Mouse (Mus musculus): ENCODE measurements at regions not wholly inside any gene's neighbourhood (a gene's known extent, or its start where the extent isn't known, plus 50 kb on each side); places are given as distances from the start of the nearest gene placed in this dataset.
"Not testable (repeated sequence)": the region's sequence is repeated elsewhere in the genome, so short reads cannot be mapped to it uniquely, and the experiment has no call there.

GRCm38 (mm10) chr12:107183283-107183682, 305.1 kb upstream of the 3110018I06Rik start:
- intact Hi-C loops (cut with DNase I) = no loop called here
- DNase-seq (ENCODE audit: extremely low spot score in 1 of 2, low spot score in 2 of 2) = no peak

- peak in 1 of 2 experiments; percentile 24 for DNase-seq (ENCODE audit: extremely low spot score in 1 of 2, low spot score in 2 of 2)
- intact Hi-C loops (cut with DNase I) = no loop called here
Measured at GRCm38 (mm10) chr12:107184426-107184825, 304.0 kb upstream of the 3110018I06Rik start.

GRCm38 (mm10) chr12:107186361-107186760, 302.1 kb upstream of the 3110018I06Rik start:
- no peak for DNase-seq (ENCODE audit: extremely low spot score in 1 of 2, low spot score in 2 of 2)
- intact Hi-C loops (cut with DNase I) = no loop called here

GRCm38 (mm10) chr12:107188055-107188454, 300.4 kb upstream of the 3110018I06Rik start:
- DNase-seq (ENCODE audit: extremely low spot score in 1 of 2, low spot score in 2 of 2) = no peak
- intact Hi-C loops (cut with DNase I) = no loop called here

GRCm38 (mm10) chr12:107198389-107199018, 289.9 kb upstream of the 3110018I06Rik start:
- intact Hi-C loops (cut with DNase I) = no loop called here

GRCm38 (mm10) chr12:107200903-107201302, 287.5 kb upstream of the 3110018I06Rik start:
- no peak for DNase-seq (ENCODE audit: extremely low spot score in 1 of 2, low spot score in 2 of 2)
- intact Hi-C loops (cut with DNase I) = no loop called here

More at GRCm38 (mm10) chr12:107198389-107199018, 289.9 kb upstream of the 3110018I06Rik start:
- no peak for DNase-seq (ENCODE audit: extremely low spot score in 1 of 2, low spot score in 2 of 2)

- DNase-seq (ENCODE audit: extremely low spot score in 1 of 2, low spot score in 2 of 2); intact Hi-C loops (cut with DNase I): not testable (repeated sequence)
Measured at GRCm38 (mm10) chr12:107208826-107209225, 279.6 kb upstream of the 3110018I06Rik start.

GRCm38 (mm10) chr12:107212826-107213225, 275.6 kb upstream of the 3110018I06Rik start:
- DNase-seq (ENCODE audit: extremely low spot score in 1 of 2, low spot score in 2 of 2) = no peak
- intact Hi-C loops (cut with DNase I) = no loop called here

GRCm38 (mm10) chr12:107216119-107216518, 272.3 kb upstream of the 3110018I06Rik start:
- DNase-seq (ENCODE audit: extremely low spot score in 1 of 2, low spot score in 2 of 2) = no peak
- intact Hi-C loops (cut with DNase I) = no loop called here

- intact Hi-C loops (cut with DNase I) = no loop called here
- no peak for DNase-seq (ENCODE audit: extremely low spot score in 1 of 2, low spot score in 2 of 2)
Measured at GRCm38 (mm10) chr12:107221276-107221970, 267.0 kb upstream of the 3110018I06Rik start.

GRCm38 (mm10) chr12:107222106-107222505, 266.3 kb upstream of the 3110018I06Rik start:
- DNase-seq (ENCODE audit: extremely low spot score in 1 of 2, low spot score in 2 of 2) = no peak
- intact Hi-C loops (cut with DNase I) = no loop called here

- intact Hi-C loops (cut with DNase I) = no loop called here
- no peak for DNase-seq (ENCODE audit: extremely low spot score in 1 of 2, low spot score in 2 of 2)
Measured at GRCm38 (mm10) chr12:107230097-107230496, 258.3 kb upstream of the 3110018I06Rik start.

- intact Hi-C loops (cut with DNase I) = no loop called here
- no peak for DNase-seq (ENCODE audit: extremely low spot score in 1 of 2, low spot score in 2 of 2)
Measured at GRCm38 (mm10) chr12:107231629-107232028, 256.8 kb upstream of the 3110018I06Rik start.

GRCm38 (mm10) chr12:107250747-107251470, 237.5 kb upstream of the 3110018I06Rik start:
- no peak for DNase-seq (ENCODE audit: extremely low spot score in 1 of 2, low spot score in 2 of 2)
- intact Hi-C loops (cut with DNase I) = no loop called here

GRCm38 (mm10) chr12:107251981-107252380, 236.5 kb upstream of the 3110018I06Rik start:
- intact Hi-C loops (cut with DNase I) = no loop called here
- DNase-seq (ENCODE audit: extremely low spot score in 1 of 2, low spot score in 2 of 2) = no peak

- intact Hi-C loops (cut with DNase I) = no loop called here
Measured at GRCm38 (mm10) chr12:107262076-107262475, 226.4 kb upstream of the 3110018I06Rik start.

GRCm38 (mm10) chr12:107262516-107262915, 225.9 kb upstream of the 3110018I06Rik start:
- intact Hi-C loops (cut with DNase I) = no loop called here
- DNase-seq (ENCODE audit: extremely low spot score in 1 of 2, low spot score in 2 of 2) = peak in 1 of 2 experiments; percentile 50

More at GRCm38 (mm10) chr12:107262076-107262475, 226.4 kb upstream of the 3110018I06Rik start:
- no peak for DNase-seq (ENCODE audit: extremely low spot score in 1 of 2, low spot score in 2 of 2)

- intact Hi-C loops (cut with DNase I) = no loop called here
- no peak for DNase-seq (ENCODE audit: extremely low spot score in 1 of 2, low spot score in 2 of 2)
Measured at GRCm38 (mm10) chr12:107266696-107267095, 221.7 kb upstream of the 3110018I06Rik start.

GRCm38 (mm10) chr12:107285622-107286021, 202.8 kb upstream of the 3110018I06Rik start:
- DNase-seq (ENCODE audit: extremely low spot score in 1 of 2, low spot score in 2 of 2) = peak in 1 of 2 experiments; percentile 18
- intact Hi-C loops (cut with DNase I) = no loop called here

GRCm38 (mm10) chr12:107291377-107291776, 197.1 kb upstream of the 3110018I06Rik start:
- no peak for DNase-seq (ENCODE audit: extremely low spot score in 1 of 2, low spot score in 2 of 2)
- intact Hi-C loops (cut with DNase I) = no loop called here
